Mouse (Mus musculus) heart, adult 2 months (tissue): ENCODE data around the gene Zfhx3.

ENCODE experiments used
- CTCF ChIP-seq: fragments of 200-600 bp; IDR thresholded peaks from 2 replicates; pipeline ENCODE4 v1.8.1; 2022; ENCODE audit warnings: antibody characterized with exemption, mild to moderate bottlenecking, moderate library complexity
- EP300 ChIP-seq: fragments of 200-500 bp; IDR thresholded peaks from 2 replicates; pipeline ENCODE4 v1.6.1; 2011; ENCODE audit warnings: low read depth, low read length, control low read depth; ENCODE audit not compliant: insufficient read depth
- POLR2A ChIP-seq: fragments of 200-500 bp; IDR thresholded peaks from 2 replicates; pipeline ENCODE4 v1.6.1; 2011; ENCODE audit warnings: mild to moderate bottlenecking, low read depth, low read length, control low read depth; ENCODE audit not compliant: insufficient read depth

- no peak for TF ChIP-seq POLR2A
- TF ChIP-seq CTCF, result no peak
- TF ChIP-seq EP300, result no peak
Observed at GRCm38 (mm10) chr8:108882073-108882472, 939.6 kb downstream of the Zfhx3 start.
